Mouse (Mus musculus) erythroid progenitor cell, adult 5-6 weeks (primary cell): ENCODE results near the gene Cep57. TPM values are rescaled to one million over a fixed set of nuclear protein-coding genes. Genes with fewer than 3 reads are reported as not detected.

Source experiments
- ATAC-seq: replicated peaks from 2 replicates; pipeline ENCODE4 v1.8.0; 2016; ENCODE audit warnings: moderate number of reproducible peaks, mild to moderate bottlenecking, moderate TSS enrichment, inconsistent platforms; ENCODE audit not compliant: poor library complexity, low FRiP score, severe bottlenecking
- total RNA-seq, 2 experiments: library from RNA; stranded (forward) in 1 of 2; stranded (reverse) in 1 of 2; fragments of 150-400 nt in 1 of 2; fragments of 186-747, 209-891 nt in 1 of 2; gene quantifications; 2 replicates each; pipeline versions ENCODE4 v1.2.3 to v1.2.4; 2015 to 2017; ENCODE audit warnings: low replicate concordance in 2 of 2

The Cep57 gene
- total RNA-seq (2015; ENCODE audit: low replicate concordance) (145 and 147 TPM in 2 replicates), total RNA-seq (2017; ENCODE audit: low replicate concordance) (177 and 229 TPM in 2 replicates)

DNA sequence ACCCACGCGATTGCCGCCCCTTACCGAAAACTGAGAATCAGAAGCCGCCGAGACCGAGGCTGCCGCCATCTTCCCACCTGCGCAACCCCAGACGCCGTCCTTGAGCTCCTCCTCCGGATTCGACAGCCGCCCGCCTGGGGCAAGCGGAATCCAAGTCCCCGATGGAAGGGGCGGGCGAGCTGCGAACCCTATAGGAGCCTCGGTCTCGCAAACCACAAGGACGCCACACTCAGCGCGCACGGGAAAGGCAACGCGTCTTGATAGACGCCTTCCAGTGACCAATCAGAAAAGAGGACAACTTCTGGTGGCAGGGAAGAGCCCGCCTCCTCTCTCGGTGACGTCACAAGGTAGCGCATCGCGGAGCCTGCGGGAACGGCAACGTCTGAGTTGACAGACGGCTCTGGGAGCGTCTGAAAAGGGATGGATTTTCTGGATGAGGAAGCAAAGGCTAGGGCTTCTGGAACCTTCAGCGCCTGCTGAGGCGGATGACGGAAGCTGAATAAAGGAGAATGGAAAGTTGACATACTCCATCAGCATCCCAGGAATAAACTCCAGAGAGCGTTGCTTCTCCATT, at the start of gene Cep57:
Cep57 (minus strand) TSS at position 276 of the 574 bp plus-strand sequence.
- peak; percentile 82 for ATAC-seq

- no peak for ATAC-seq
These were observed 48.4 kb upstream of the Cep57 start for GRCm38 (mm10) chr9:13875340-13875739.

DNA sequence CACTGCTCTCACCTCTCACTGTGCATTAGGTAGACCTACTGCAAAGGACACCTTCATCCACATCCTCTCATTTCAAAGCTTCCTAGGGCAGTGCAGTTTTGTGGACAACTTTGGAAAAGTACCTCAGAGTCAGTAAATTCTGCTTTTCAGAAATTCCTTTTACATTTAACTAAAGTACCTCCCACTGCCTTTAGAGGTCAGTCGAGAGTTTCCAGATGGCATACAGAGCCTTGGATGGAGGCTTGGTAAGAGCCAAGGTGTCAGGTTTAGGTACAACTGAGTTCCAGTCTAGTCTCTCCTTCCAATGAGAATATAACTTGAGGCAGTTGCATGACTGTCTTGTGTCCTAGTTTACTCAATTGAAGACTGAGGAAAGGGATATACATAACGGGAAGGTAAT, 47.5 kb upstream of the Cep57 start:
- no peak for ATAC-seq

DNA sequence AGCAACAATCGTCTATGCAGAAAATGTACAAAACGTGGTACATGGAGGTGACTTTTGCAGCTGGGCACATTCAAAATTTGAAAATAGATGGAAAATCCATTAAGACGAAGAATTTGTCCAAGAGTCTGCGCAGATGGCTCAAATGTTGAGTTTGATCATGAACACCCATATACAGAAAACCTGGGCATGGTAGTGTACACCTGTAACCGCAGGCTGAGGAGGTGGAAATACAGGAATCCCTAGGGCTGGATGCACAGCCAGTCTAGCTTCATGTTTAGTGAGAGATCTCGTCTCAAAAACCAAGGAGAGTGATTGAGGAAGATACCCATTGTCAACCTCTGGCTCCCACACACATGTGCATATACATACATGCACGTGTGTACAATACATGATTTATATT, 44.7 kb upstream of the Cep57 start:
- no peak for ATAC-seq

- no peak for ATAC-seq
These were observed 40.7 kb upstream of the Cep57 start for GRCm38 (mm10) chr9:13867646-13868045.

GRCm38 (mm10) chr9:13856777-13857176, 29.9 kb upstream of the Cep57 start:
- no peak for ATAC-seq

DNA sequence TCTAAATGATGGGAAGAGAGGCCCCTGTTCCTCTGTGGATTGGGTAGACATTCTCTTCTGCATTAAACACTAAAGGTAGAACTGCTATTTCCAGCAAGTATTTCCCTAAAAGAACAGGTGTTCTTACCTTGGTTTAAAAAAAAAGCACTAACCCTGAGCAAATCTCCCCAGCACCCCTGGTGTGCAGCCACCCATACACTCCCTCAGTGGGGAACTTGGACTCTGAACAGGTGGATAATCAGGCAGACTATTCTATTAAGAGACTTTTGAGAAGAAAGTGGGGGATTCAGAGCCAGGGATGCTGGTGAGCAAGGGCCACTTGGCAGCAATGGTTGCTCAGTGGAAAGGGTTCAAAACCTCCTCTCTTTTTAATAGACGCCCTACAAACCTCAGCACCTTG, 29.3 kb upstream of the Cep57 start:
- no peak for ATAC-seq

DNA sequence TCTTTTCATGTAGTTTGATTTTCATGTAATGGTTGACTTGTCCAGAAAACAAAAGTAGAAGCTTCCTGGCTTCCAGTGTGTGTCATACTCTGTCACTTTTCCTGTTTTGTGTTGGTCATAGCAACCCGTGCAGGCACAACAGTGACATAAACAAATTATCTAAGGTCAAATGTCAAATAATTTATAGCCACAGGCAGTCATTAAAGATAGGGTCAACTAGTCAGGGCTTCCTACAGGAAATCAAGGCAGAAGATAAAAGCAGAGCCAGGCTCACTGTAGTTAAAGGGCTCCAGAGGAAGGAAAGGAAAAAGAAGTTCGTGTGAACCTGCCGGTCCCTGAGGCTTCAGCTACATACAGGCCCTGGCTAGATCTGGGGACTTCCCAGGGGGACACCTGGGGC, 27.0 kb upstream of the Cep57 start:
- ATAC-seq, result no peak

GRCm38 (mm10) chr9:13848481-13849480, 21.9 kb upstream of the Cep57 start:
- ATAC-seq, result no peak

DNA sequence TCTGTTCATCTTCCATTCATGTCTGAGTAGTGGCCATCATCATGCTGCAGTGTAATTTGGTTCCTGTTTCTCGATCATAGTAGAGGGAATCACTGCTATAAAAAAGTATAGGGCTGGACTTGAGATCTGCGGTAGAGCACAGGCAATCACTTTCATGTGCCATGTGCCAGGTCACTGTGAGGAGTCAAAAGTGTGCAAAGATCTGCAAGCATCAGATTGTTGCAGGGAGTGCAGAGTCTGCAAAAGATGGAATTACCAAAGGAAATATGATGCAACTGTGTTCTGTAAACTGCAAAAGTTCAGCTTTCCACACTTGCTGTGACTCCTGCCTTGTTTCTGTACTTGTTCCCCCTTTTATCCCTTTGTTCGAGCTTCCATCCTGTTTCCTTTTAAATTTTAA, 20.7 kb upstream of the Cep57 start:
- ATAC-seq, result no peak

DNA sequence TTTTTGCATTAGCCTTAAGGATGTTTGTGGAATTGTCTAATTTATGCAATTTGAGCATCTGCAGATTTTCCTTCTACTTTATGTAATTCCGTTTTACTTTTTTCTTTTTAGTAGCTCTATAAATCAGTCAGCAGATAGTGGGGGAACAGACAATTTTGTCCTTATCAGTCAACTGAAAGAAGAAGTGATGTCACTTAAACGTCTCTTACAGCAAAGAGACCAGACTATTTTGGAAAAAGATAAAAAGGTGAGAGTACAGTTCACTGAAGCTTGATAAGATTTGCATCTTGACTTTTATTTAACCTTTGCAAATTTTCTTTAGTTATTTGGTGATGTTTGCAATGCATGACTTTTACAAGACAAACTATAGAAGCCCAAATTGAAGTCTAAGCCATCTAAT, 9.8 kb upstream of the Cep57 start:
- no peak for ATAC-seq

- ATAC-seq, result no peak
These were observed 8.3 kb upstream of the Cep57 start for GRCm38 (mm10) chr9:13835256-13835655.

DNA sequence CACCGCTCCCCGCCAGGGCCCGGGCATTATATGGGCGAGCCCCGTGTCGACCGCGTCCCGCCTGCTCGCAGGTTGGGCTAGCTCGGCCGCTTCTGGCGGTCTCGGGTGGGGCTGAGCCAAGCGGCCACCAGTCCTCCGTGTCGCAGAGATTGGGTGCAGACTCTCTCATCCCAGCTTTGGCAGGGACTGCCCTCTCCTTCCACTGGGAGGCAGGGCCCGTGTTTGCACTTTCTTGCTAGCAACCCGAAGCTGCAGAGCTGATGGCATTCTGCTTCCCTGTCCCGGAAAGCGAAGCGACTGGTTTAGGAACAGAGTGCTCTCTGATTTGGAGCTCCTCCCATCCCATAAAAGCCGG, 1.2 kb upstream of the Cep57 start:
- ATAC-seq, result peak; percentile 32

DNA sequence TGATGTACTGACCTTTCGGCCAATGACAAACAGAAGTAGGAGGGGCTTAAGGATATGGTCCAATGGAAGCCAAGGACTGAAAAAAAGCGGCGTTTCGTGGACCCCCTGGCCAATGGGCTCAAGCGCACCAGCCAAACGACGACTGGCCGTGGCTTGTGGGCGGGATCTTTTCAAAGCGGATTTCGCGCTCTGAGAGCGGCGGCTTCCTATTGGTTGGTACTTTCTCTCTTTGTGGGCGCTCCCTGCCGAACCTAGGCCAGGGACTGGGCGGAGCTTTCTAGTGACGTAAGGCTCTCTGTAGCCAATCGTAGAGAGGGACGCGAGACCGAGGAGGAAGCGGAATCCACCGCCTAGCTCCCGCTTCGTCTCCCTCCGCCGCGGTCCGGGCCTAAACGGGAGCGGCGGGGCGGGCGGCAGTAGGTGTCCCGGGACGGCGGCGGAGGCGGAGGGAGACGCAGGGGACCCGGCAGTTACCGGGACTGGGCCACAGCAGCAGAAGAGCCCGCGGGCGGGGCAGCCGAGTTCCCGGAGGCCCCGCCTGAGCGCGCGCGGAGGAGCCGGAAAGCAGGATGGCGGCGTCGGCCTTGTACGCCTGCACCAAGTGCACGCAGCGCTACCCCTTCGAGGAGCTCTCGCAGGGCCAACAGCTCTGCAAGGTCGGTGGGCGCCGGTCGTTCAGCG, 639 bp upstream of the Cep57 start, which contains the start of gene Fam76b:
Fam76b (plus strand) TSS at position 311 of the 681 bp plus-strand sequence.
- ATAC-seq, result peak; percentile 85

DNA sequence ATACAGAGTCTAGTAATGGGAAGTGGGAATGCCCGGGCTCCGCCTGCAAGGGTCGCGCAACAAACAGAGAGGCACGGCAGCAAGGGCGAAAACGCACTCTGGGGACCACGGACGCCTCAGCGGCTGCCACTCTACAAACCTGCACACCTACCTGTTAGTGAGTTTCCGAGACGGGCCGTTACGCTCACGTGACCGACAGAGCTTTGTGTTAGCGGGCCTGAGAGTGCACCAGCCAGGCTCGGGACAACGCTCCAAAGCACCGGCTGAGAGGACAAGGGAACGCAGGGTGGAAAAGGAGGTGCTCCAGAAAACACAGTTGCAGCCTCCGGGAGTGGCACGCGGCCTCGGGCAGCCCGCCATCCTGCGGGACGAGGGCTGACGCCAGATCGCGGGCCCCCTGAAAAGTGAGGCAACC, 509 bp downstream of the Cep57 start:
- peak; percentile 36 for ATAC-seq

DNA sequence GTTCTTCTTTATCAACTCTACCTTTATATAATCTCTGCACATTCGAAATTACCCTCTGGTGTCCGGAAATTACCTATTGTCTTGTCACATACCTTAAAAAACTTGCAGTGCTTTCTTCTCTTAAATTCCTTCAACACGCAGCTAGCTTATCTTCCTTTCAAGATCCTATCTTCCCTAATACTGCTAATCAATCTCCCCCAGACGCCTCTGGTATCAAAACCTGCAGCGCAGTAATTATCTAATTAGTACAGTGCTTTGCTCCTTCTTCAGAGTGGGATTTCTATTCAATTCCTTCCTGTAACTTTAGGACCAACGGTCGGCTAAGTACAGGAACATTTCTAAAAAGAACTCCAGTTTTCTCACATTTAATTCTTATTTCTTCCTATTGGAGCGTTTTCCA, 1.0 kb downstream of the Cep57 start:
- ATAC-seq, result no peak

GRCm38 (mm10) chr9:13820774-13821173, 6.1 kb downstream of the Cep57 start:
- ATAC-seq, result no peak

DNA sequence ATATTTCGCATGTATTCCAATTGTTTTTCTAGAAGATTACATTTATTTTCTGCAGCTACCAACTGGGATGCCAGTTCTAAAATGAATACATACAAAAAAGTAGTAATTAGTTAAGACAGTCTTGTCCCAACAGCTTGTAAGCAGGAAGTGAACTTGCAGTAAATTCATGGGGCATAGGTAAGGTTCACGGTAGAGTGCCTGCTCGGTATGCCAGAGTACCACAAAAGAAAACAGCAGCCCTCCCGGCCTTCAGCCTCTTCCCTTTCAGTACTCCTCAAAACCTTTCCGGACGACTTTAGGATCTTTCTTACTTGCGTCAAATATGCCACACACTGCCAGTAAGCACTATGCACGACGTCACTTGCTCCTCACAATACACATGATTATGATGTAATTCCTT, 8.5 kb downstream of the Cep57 start:
- no peak for ATAC-seq

DNA sequence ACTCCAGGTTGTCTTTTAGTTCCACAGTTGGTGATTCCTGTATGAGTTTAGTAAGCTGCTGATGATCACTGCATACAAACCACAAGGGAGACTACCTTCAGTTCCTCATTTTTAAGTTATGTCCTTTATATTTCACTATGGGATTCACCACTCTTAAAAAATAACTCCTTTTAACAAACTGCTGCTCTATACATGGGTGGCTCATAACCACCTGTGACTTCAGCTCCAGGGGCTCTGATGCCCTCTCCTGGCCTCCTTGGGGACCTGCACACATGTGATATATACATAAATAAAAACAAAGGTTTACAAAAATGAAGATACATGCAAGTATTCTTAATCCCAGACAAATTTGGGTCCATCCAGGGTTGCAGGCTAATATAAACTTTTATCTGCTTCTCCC, 17.0 kb downstream of the Cep57 start:
- 0 out of 2 replicates have a peak, but pooled peaks have one; percentile 25 for ATAC-seq

DNA sequence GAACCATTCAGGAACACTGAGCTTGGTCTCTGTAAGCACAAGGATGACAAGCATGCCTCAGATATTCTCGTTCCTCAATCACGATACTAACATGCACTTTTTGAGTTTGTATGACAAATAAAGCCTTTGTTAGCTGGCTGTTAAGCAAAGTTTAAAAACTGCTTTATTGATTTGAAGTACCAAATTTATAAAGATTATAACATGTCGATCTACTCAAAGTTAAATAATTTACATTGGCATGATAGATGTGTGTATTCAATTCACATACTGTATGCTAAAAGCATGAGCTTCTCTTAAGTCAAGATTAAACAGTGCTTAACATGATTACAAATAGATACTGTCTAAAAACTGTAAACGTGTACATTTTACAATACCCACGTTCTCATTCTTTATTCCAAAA, 19.2 kb downstream of the Cep57 start:
- ATAC-seq, result no peak
